Mouse (Mus musculus) forebrain, embryonic 13.5 days (tissue): Measurements from ENCODE around the gene Gps1. TPM values are rescaled to one million over a fixed set of nuclear protein-coding genes. Genes with fewer than 3 reads are reported as not detected.
"Not testable (repeated sequence)": the region's sequence is repeated elsewhere in the genome, so short reads cannot be mapped to it uniquely, and the experiment has no call there.

Experiments used
- ATAC-seq: fragments of 200-750 bp; cut with Nextera tagmentation; 2 replicates; pipeline ENCODE4 v1.8.0; 2017
- H3K27ac ChIP-seq: fragments of 300-500 bp; sonication (generic); 2 replicates; pipeline ENCODE4 v1.5.1; 2015; ENCODE audit warnings: inconsistent platforms, mild to moderate bottlenecking, moderate library complexity
- H3K27me3 ChIP-seq: fragments of 300-500 bp; sonication (generic); 2 replicates; pipeline ENCODE4 v1.6.1; 2015; ENCODE audit warnings: mild to moderate bottlenecking, inconsistent platforms
- H3K36me3 ChIP-seq: fragments of 300-500 bp; sonication (generic); 2 replicates; pipeline ENCODE4 v1.6.1; 2015; ENCODE audit warnings: mild to moderate bottlenecking, inconsistent platforms; ENCODE audit not compliant: poor library complexity, severe bottlenecking
- H3K4me1 ChIP-seq: fragments of 300-500 bp; sonication (generic); 2 replicates; pipeline ENCODE4 v1.6.1; 2015; ENCODE audit warnings: inconsistent platforms
- H3K4me2 ChIP-seq: fragments of 300-500 bp; sonication (generic); 2 replicates; pipeline ENCODE4 v1.6.1; 2015; ENCODE audit warnings: inconsistent platforms, mild to moderate bottlenecking, moderate library complexity
- H3K4me3 ChIP-seq: fragments of 300-500 bp; sonication (generic); 2 replicates; pipeline ENCODE4 v1.5.1; 2015; ENCODE audit warnings: mild to moderate bottlenecking, inconsistent platforms
- H3K9ac ChIP-seq: fragments of 300-500 bp; sonication (generic); 2 replicates; pipeline ENCODE4 v1.6.1; 2015; ENCODE audit warnings: mild to moderate bottlenecking, inconsistent platforms
- H3K9me3 ChIP-seq: fragments of 300-500 bp; sonication (generic); replicated peaks from 2 replicates; pipeline ENCODE4 v1.6.1; 2016; ENCODE audit warnings: inconsistent platforms
- WGBS: fragments of 180-500 bp; shearing (Covaris S2); methylation state at CpG from one replicate; pipeline ENCODE4 v1.1.7; 2015; 5-methylcytosine and 5-hydroxymethylcytosine counted together
- polyA plus RNA-seq: library from polyadenylated mRNA; unstranded; fragments of >200 nt; fragmentation: Nextera tagmentation; extraction: Ambion mirVana; gene quantifications from 2 replicates; pipeline ENCODE4 v1.2.1, GENCODE M21; 2015

Gps1 gene
- 261 and 280 TPM in 2 replicates for polyA plus RNA-seq

DNA sequence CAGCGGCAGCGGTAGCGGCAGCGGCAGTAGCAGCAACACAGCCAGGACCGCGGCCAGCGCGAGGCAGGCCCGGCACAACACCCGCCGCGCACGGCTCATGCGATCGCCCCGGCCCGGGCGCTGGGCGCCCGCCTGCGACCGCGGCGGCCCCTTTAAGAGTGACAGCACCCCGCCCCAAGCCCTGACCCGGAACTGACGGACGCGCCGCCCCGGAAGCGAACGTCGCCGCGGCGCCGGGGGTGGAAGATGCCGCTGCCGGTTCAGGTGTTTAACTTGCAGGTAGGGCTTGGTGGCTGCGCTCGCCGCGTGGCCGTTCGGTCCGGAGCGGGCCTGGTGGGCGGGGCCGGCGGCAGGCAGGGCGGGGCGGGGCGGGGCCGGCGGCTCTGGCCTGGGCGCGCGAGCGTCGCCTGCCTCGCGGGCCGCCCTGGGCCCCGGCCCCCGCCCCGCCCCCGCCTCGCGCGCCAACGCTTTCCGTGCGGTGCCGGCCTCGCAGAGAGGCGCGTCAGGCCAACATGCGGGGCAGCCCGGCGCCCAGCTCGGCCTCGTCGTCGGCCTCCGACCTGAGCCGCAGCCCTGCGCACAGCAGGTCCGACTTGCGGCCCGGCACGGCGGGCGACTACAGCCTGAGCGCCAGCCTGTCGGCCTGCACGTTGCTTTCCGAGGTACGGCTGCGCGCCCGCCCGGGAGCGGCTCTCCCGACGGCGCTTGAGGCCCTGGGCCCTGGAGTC, at the start of gene Gps1, which contains the start of gene Rfng:
Gene Gps1, plus strand, starts transcription at position 209 of the 728 bp plus-strand sequence.
Gene Rfng, minus strand, starts transcription at position 144 of the 728 bp plus-strand sequence.
- no peaks in the 10 kb centered on the region for H3K27me3 ChIP-seq

DNA sequence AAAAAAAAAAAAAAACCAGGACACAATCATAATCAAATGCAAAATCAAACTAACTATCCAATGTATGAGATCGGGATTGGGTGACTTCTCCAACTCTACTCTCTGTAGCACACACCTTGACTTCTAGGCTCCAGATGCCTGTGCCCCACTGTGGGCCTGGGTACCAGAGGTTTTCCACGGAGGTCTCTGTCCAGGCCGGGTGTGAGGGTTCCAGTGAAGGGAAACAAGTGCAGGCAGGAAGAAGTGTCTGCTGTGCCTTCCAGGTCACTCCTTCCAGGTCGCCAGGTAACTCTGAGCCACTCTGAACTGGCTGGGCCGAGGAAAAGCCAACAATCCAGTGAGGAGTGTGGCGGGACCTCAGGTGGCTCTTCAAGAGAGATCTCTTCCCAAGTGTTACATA, 47.6 kb upstream of the Gps1 start:
- H3K36me3 ChIP-seq: no peaks in the 10 kb centered on the region
- H3K4me3 ChIP-seq: no peak overlapping the region
- no peaks in the 10 kb centered on the region for H3K9me3 ChIP-seq
- no peak overlapping the region for H3K27ac ChIP-seq
- H3K4me2 ChIP-seq: no peak overlapping the region
- H3K9ac ChIP-seq: no peak overlapping the region
- peaks cover 5% of the 10 kb centered on the region; the same call in 1 of the 2 replicates for H3K27me3 ChIP-seq
- 74% methylated on average over 6 of the region's 6 CpGs for WGBS
- no peaks in the 10 kb centered on the region for H3K4me1 ChIP-seq
- no peak for ATAC-seq

More for the DNA sequence above, at the start of gene Gps1, which contains the start of gene Rfng:
- Histone ChIP-seq H3K27ac (peak within 1 kb of the TSS; percentile 61), H3K9me3 (no peaks in the 10 kb centered on the region), H3K36me3 (peaks cover 67% of the 10 kb centered on the region), H3K4me3 (peak within 1 kb of the TSS; percentile 99), H3K4me2 (peak within 1 kb of the TSS; percentile 99), H3K4me1 (peaks cover 25% of the 10 kb centered on the region), H3K9ac (peak within 1 kb of the TSS; percentile 96)
- ATAC-seq: peak; percentile 88
- under 1% methylated on average over 70 of the region's 107 CpGs for WGBS

DNA sequence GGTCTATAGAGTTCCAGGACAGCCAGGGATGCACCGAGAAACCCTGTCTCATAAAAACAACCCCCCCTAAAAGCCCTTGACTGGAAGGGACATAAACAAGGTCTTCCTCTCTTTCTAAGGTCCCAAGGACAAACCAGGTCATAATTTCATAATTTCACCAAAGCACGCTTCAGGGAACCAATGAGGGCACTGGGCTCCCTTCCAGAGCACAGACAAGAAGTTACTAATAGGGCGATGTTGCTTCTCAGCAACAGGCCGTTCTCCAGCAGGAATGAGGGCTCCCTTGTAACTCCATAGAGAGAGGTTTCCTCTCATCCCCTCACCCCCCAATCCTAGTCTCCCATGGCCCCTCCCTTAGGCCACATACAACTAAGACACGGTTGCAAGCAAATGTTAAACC, 43.1 kb upstream of the Gps1 start:
- Histone ChIP-seq H3K4me3 (no peak overlapping the region), H3K9ac (no peak overlapping the region), H3K9me3 (no peaks in the 10 kb centered on the region), H3K27ac (no peak overlapping the region), H3K27me3 (no peaks in the 10 kb centered on the region), H3K4me1 (no peaks in the 10 kb centered on the region), H3K4me2 (no peak overlapping the region), H3K36me3 (no peaks in the 10 kb centered on the region)
- WGBS: 96% methylated on average over 5 of the region's 5 CpGs
- no peak for ATAC-seq

DNA sequence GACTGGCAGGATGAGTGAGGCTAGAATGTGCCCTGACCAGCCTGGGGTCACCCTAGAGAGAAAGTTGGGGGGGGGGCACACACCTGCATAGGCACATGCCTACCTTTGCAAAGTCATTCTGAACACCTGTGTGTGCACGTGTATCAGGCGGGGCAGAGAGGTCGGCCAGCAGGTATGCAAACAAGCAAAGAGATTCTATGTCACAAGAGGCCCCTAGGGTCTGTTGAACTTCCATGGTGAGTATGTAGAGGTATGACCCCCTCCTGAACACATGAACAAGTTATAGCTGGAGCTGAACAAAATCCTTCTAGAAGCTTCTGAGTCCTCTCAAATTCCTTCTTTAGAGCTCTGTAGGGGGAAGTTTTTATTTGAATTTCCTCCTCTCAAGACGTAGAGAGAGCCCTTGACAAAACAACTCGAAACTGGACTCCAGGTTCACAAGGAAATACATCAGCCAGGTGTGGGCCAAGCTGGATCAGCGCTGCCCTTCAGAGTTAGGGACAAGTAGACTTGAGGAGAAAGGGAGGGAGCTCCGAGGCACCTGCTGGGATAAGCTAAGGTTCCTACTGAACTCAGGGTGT, 39.9 kb upstream of the Gps1 start:
- Histone ChIP-seq H3K27me3 (no peaks in the 10 kb centered on the region), H3K4me2 (no peak overlapping the region), H3K9ac (no peak overlapping the region), H3K36me3 (no peaks in the 10 kb centered on the region), H3K4me3 (no peak overlapping the region), H3K9me3 (no peaks in the 10 kb centered on the region), H3K27ac (no peak overlapping the region), H3K4me1 (no peaks in the 10 kb centered on the region)
- no peak for ATAC-seq
- 83% methylated on average over 7 of the region's 7 CpGs for WGBS

DNA sequence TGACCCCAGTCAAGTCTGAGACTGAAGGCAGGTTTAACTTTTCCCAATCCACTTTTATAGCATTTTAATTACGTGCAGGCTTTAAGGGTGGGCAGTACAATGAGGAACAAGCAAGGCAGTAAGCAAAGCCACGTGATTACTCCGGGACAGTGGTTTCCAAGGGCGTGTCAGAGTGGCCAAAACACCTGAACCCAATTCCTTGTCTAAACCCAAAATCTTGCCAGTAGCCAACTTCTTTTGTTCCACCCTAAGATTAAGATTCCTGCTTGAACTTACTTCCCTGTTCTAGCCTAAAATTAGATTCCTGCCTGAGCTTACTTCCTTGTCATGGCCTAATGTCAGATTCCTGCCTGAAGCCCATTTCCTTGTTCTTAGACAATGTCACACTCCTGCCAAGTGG, 36.1 kb upstream of the Gps1 start:
- ATAC-seq: no peak
- WGBS: 81% methylated on average over 4 of the region's 4 CpGs
- no peaks in the 10 kb centered on the region for H3K4me1 ChIP-seq

DNA sequence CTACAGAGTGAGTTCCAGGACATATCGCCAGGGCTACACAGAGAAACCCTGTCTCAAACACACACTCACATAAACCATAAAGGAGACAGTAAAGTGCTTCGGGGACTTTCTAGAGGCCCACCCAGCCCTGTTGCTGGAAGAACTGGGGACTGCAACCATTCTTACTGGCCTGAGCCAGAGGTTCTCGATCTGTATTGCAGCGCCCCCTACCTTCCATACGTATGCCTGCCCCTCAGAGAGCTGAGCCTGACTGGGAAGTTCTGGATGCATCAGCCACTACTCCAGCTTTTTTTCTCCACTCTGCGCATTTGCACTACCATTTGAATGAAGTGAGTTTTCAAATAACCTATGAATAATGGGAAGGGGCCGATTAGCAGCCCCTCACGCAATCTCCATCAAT, 34.6 kb upstream of the Gps1 start:
- Histone ChIP-seq H3K4me2 (no peak overlapping the region), H3K4me1 (no peaks in the 10 kb centered on the region), H3K36me3 (no peaks in the 10 kb centered on the region), H3K9me3 (no peaks in the 10 kb centered on the region), H3K9ac (no peak overlapping the region), H3K27ac (no peak overlapping the region), H3K27me3 (no peaks in the 10 kb centered on the region), H3K4me3 (no peak overlapping the region)
- no peak for ATAC-seq
- 60% methylated on average over 8 of the region's 8 CpGs for WGBS

More for the DNA sequence above, 36.1 kb upstream of the Gps1 start:
- H3K36me3 ChIP-seq: no peaks in the 10 kb centered on the region
- H3K27me3 ChIP-seq: no peaks in the 10 kb centered on the region
- H3K9ac ChIP-seq: no peak overlapping the region
- H3K27ac ChIP-seq: no peak overlapping the region
- H3K9me3 ChIP-seq: no peaks in the 10 kb centered on the region
- no peak overlapping the region for H3K4me2 ChIP-seq
- no peak overlapping the region for H3K4me3 ChIP-seq

DNA sequence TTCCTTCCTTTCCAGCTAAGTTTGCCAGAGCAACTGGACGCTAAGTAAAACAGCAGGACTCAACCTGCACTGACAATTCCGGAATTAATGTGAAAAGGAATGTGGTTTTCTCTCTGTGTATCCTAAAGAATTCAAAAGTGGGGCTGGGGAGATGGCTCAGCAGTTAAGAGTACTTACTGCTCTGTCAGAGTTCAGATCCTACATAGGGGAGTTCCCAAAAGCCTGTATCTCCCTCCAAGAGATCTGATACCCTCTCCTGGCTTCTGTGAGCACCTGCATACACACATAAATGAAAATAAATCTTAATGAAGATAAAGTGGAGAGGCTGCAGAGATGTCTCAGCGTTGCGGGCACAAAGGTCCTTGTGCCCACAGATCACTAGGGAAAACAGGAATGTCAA, 32.5 kb upstream of the Gps1 start:
- 73% methylated on average over 4 of the region's 4 CpGs for WGBS

DNA sequence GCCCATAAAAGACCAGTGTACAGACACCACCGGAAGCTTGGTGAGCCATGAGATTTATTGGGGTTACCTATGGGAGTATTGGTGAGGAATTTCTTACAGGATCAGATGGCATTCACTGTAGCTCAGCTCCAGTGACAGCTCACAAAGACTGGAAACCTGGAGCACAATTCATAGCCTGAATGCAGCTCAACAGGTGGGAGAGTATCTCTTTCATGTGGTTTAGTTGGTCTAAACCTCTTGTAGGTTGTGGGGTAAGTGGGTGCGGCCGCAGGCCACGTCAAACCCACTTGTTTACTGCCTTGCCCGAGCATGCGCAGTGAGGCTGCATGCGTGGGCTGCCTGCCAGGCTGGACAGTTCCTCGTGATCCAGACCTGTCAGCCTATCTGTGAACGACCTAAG, 23.8 kb upstream of the Gps1 start:
- Histone ChIP-seq H3K27me3 (peaks cover 15% of the 10 kb centered on the region), H3K27ac (no peak overlapping the region), H3K36me3 (no peaks in the 10 kb centered on the region), H3K9me3 (peaks cover 20% of the 10 kb centered on the region), H3K4me3 (no peak overlapping the region), H3K4me2 (no peak overlapping the region), H3K4me1 (no peaks in the 10 kb centered on the region), H3K9ac (no peak overlapping the region)
- 90% methylated on average over 9 of the region's 9 CpGs for WGBS
- no peak for ATAC-seq

More for the DNA sequence above, 32.5 kb upstream of the Gps1 start:
- H3K9ac ChIP-seq: no peak overlapping the region
- H3K36me3 ChIP-seq: no peaks in the 10 kb centered on the region
- no peak overlapping the region for H3K27ac ChIP-seq
- H3K9me3 ChIP-seq: no peaks in the 10 kb centered on the region
- no peak overlapping the region for H3K4me3 ChIP-seq
- H3K4me2 ChIP-seq: no peak overlapping the region
- ATAC-seq: no peak
- H3K4me1 ChIP-seq: no peaks in the 10 kb centered on the region
- H3K27me3 ChIP-seq: no peaks in the 10 kb centered on the region

DNA sequence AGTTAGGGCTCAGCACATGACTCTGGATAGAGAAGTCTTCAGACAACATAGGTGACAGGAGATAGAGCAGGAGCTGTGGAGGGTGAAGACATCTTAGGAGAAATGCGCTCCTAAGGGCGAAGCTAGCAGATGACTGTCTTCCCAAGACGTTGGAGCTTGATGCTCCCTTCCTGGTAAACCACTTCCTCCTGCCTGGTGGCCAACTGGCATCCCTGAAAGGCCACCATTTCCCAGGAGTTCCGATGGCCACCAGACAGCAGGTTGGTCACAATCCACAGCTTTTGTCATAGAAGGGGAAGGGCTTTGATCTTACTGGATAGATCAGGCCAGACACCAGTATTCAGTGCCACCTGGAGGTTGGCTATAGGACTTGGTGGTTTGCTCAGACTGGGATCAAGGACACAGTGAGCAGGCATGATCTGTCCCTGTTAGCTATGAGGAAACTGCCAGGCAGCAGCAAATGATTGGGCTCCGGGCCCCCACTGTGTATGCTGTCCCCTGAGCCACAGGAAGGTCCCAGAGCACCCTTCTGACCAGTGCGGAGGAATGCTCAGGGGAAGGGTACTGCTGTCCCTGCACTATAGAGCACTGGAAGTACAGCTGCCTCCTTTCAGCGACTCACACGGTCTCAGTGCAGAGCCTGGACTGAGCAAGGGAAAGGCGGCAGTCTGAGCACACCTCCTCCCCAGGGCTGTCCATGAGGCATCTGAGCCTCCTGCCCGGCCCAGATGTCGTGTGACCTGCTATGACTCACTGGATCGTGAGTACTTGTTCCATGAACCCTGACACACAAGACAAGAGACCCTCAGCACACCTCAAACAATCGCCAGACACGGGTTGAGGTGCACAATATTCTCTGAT, 22.0 kb upstream of the Gps1 start:
- no peak overlapping the region for H3K9ac ChIP-seq

DNA sequence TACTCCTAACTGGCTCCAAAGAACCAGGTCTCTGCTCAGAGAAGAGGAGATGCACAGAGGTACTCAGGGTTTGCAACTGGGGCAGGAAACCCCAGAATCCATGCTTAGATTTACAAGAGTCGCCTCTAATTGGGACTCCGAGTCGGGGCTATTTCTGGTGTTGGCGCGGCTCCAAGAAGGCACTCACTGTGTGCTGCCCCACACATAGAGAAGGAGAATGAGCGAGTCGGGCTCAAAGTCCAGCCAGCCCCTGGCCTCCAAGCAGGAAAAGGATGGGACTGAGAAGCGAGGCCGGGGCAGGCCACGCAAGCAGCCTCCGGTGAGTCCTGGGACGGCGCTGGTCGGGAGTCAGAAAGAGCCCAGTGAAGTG, 21.4 kb upstream of the Gps1 start, which contains the start of gene Hmga1b:
Gene Hmga1b, plus strand, starts transcription at position 123 of the 370 bp plus-strand sequence.
- not testable (repeated sequence) for H3K36me3 ChIP-seq, H3K27ac ChIP-seq, H3K9ac ChIP-seq, ATAC-seq, H3K4me1 ChIP-seq, H3K4me3 ChIP-seq
- Histone ChIP-seq H3K9me3 (peaks cover 16% of the 10 kb centered on the region), H3K27me3 (peaks cover 15% of the 10 kb centered on the region), H3K4me2 (peak within 1 kb of the TSS; percentile 25; the same call in 1 of the 2 replicates)
- 11% methylated on average over 14 of the region's 14 CpGs for WGBS

More for the DNA sequence above, 22.0 kb upstream of the Gps1 start:
- no peak overlapping the region for H3K27ac ChIP-seq
- no peak for ATAC-seq
- no peaks in the 10 kb centered on the region for H3K4me1 ChIP-seq
- H3K4me3 ChIP-seq: no peak overlapping the region
- 74% methylated on average over 14 of the region's 14 CpGs for WGBS
- H3K4me2 ChIP-seq: 0 out of 2 replicates have a peak overlapping the region, but pooled peaks have one; percentile 25
- peaks cover 18% of the 10 kb centered on the region for H3K9me3 ChIP-seq
- peaks cover 15% of the 10 kb centered on the region for H3K27me3 ChIP-seq
- no peaks in the 10 kb centered on the region for H3K36me3 ChIP-seq

DNA sequence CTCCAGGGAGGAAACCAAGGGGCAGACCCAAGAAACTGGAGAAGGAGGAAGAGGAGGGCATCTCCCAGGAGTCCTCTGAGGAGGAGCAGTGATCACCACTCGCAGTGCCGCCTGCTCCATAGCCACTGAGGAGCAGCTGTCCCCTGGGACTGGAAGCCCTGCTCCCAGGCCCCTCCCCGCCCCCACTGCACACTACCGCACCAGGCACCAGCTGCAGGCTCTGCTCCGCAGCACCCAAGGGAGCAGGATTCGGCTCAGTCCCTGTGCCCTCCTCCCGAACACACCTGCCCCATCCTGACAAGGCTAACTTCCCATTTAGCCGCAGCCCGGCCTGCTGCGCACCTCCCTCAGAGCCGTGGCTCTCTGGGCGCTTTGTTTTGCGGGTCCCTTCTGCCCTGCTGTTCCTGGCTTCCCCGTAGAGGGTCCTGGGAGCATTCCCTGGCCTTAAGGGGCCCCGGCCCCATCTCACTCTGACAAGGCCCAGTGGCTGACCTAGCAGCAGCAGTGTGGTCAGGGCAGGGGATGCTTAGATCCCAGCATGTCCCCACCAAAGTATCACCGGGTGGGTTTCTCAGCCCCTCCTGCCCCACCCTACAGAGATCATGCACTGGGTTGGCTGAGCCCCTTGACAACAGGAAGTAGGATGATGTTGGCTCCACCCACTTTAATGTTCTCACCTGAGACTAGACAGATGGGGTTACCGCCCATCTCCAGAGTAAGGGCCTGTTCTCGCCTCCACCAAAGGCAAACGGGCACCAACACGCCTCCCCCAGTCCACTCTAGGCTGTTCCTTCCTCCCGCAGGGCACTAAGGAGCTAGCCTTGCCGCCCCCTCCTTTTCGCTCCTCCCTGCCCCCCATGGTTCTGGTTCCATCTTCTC, 20.7 kb upstream of the Gps1 start:
- not testable (repeated sequence) for H3K9me3 ChIP-seq, H3K36me3 ChIP-seq, H3K9ac ChIP-seq, H3K4me1 ChIP-seq, H3K27ac ChIP-seq, H3K4me3 ChIP-seq
- 4% methylated on average over 8 of the region's 23 CpGs for WGBS
- peaks cover 15% of the 10 kb centered on the region for H3K27me3 ChIP-seq
- peak; percentile 50; the same call in 1 of the 2 replicates for ATAC-seq
- H3K4me2 ChIP-seq: peak overlapping the region; percentile 25; the same call in 1 of the 2 replicates
